Mouse (Mus musculus) E14TG2a.4 (cell line): ENCODE results near the gene Znrf1.

Experiments used
- CTCF ChIP-seq: conservative IDR thresholded peaks from 2 replicates; pipeline ENCODE4 v1.5.1; 2014; ENCODE audit warnings: low read length
- NANOG ChIP-seq: IDR thresholded peaks from 2 replicates; pipeline ENCODE4 v1.6.1; 2014; ENCODE audit warnings: borderline replicate concordance, low read length, mixed read lengths
- POU5F1 ChIP-seq: IDR thresholded peaks from 2 replicates; pipeline ENCODE4 v1.6.1; 2014; ENCODE audit warnings: low read length, borderline replicate concordance

DNA sequence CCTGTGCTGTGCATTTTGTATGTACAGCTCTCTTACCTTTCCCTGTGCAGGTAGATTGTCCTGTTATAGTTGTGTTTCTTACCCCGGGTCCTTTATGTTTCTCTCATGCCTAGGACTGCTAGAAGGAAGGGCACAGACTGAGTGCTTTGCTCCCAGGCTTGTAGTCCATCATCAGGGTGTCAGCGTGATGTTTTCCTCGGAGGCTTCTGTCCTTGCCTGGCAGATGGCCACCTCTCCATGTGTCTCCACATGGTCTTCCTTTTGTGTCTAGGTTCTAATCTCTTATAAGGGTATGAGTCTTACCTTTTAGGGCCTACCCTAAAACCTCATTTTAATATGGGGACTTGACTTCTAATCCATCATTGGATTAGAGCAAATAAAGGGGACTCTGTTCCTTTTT, 31.7 kb downstream of the Znrf1 start:
- TF ChIP-seq CTCF (no peak), POU5F1 (no peak), NANOG (no peak)
